Mouse (Mus musculus): ENCODE measurements at regions not wholly inside any gene's neighbourhood (a gene's known extent, or its start where the extent isn't known, plus 50 kb on each side); places are given as distances from the start of the nearest gene placed in this dataset.

DNA sequence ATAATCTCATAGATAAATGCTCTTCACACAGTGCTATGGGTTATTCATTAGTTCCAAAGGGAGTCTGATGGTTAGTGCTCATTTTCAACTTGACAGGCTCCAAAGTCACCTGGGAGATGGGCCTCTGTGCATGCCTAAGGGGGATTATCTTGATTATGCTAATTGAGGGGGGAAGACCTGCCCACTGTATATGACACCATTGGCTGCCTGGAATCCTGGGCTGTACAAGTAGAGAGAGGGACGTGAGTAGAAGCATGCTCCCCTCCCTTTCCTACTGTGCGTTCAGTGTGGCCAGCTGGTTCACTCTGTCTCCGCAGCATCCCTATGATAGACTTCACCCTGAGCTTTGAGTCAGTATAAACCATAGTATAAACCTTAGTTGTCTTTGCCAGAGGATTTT lies 300.8 kb downstream of the Gpat3 start:
- in situ Hi-C loops (cut with MboI, MseI): no loop called here

GRCm38 (mm10) chr5:101124941-101125453 lies 279.5 kb downstream of the Gpat3 start:
- in situ Hi-C loops (cut with MboI, MseI): no loop called here

DNA sequence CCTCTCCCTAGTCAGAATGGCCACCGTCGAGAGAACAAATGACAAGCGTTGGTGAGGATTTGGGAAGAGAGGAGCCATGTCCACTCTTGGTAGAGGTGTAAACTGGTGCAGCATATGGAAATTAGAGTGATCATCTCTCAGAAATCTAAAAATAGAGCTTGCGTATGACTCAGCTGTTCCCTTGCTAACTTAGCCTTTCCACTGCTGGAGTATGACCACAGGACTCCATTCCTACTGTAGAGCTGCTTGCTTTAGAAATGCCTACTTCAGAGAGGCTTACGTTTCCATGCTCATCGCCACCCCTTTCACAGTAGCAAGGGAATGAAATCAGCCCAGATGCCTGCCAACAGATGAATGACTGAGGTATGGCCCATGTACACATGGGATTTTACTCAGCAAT lies 277.4 kb downstream of the Gpat3 start:
- in situ Hi-C loops (cut with MboI, MseI): no loop called here

- in situ Hi-C loops (cut with MboI, MseI): no loop called here
These were observed 275.1 kb downstream of the Gpat3 start for GRCm38 (mm10) chr5:101120509-101121201.

DNA sequence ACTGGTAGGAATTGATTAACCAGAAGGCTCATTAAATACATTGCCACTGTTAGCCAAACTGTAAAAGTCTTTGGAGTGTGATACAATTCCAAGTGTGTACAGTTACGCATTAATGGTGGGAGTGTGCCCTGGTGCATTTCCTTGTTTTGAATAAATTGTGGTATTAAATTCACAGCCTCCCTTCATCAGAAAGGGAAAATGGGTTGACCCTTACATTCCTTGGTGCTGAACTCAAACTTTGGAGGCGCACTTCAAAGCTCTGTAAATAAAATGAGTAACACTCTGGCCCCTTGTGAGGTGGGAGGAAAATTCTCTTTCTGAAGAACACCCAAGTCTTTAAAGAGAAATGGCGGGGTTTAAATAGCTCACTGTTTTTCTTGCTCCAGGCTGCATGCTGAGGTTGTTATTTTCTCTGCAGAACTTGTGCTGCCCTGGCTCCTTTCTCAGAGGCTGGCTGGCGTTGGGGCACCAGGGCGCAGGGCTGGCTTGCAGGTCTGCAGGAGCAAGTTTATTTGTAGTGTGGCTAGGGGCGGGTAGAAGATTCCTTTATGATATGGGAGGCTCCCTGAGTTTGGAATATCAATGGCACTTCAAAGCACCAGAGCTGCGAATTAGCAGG lies 266.7 kb downstream of the Gpat3 start:
- in situ Hi-C loops (cut with MboI, MseI): no loop called here

DNA sequence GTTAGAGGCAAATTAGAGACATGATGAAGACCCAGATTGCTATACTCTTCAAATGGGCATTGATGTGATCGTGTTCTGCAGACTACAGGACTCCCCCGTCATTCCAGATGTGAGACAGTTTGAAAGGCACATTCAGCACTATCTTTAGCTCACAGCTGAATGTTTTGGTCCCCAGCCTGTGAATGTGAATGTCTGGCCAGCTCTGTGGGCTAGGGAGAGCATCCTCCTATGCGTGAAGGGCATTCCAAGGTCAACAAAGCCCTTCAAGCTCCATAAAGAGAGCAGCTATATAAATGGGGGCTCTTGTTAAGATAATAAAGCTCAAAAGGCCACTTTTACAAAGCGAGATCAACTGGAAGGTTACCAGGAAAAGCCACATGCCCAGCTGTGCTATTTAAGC lies 266.1 kb downstream of the Gpat3 start:
- in situ Hi-C loops (cut with MboI, MseI): no loop called here

GRCm38 (mm10) chr5:101100975-101101699 lies 255.6 kb downstream of the Gpat3 start:
- in situ Hi-C loops (cut with MboI, MseI): no loop called here

DNA sequence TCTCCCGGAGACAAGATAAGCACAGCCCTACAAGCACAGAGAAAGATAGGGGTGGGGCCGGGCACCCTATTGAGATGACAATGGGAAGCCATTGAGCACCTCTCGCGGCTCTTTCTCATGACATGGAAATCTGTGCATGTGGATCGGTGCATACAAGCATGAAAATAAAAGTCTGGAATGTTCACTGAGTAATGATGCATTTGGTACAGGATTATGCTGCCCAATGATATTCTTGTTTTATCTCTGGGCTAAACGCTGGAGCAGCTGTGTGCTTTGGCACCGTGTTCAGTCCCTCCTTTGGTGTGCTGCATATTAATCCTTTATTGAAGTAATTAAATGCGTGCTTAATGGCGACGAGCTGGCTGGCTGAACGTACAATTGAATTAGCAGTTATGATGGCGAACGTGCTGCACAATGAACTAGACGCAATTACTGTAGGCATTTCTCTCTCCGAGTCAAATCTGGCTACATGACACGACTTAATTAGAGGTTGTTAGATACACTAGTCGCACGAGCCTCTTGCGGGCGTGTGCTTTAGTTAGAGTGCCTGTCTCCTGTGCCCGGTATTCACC lies 245.6 kb downstream of the Gpat3 start:
- in situ Hi-C loops (cut with MboI, MseI): no loop called here

DNA sequence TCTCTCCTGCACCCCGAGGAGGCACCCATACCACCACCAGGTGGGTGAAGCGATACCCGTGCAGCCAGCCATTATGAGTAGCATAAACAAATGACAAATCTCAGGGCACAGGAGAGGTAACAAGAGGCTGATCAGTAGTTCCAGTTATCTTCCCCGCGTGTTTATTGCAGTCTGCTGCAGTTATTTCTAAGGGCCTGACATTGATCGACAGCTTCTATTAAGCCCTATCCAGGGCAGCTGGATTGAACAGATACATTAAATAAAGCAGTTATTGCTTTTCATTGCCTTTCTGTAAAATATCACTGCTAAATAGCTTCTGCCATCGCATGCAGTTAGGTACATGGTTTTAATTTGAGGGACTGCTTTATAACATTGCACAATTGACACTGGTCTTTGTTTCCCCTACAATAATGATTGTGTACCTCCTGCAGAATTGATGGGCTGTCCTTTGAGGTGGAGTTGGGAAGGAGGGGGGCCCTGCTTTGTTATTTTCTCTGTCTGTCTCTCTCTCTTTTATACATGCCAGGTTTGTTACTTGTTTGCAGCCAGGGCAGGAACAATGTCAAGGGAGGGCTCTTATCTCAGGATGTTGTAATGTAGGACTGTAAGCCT lies 245.0 kb downstream of the Gpat3 start:
- in situ Hi-C loops (cut with MboI, MseI): no loop called here

DNA sequence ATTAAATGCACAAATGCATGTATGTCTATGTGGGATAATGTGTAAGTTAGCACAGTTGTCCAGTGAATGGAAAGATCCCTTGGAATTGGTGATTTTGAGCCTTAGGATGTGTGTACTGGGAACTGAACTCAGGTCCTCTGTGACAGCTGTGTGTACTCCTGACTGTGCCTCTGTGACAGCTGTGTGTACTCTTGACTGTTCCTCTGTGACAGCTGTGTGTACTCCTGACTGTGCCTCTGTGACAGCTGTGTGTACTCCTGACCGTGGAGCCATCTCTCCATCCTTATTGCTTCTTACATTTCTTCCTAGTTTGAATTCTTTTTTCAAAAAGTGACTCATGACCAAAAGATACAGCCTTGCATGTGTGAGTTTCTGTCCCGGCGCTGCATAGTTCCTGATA lies 239.7 kb downstream of the Gpat3 start:
- in situ Hi-C loops (cut with MboI, MseI): no loop called here

- in situ Hi-C loops (cut with MboI, MseI): no loop called here
These were observed 237.1 kb downstream of the Gpat3 start for GRCm38 (mm10) chr5:101082611-101083010.

- in situ Hi-C loops (cut with MboI, MseI): no loop called here
These were observed 218.8 kb downstream of the Gpat3 start for GRCm38 (mm10) chr5:101064308-101064707.

GRCm38 (mm10) chr5:101063254-101063653 lies 217.7 kb downstream of the Gpat3 start:
- in situ Hi-C loops (cut with MboI, MseI): no loop called here

- in situ Hi-C loops (cut with MboI, MseI): no loop called here
These were observed 206.1 kb downstream of the Gpat3 start for GRCm38 (mm10) chr5:101051591-101051990.

DNA sequence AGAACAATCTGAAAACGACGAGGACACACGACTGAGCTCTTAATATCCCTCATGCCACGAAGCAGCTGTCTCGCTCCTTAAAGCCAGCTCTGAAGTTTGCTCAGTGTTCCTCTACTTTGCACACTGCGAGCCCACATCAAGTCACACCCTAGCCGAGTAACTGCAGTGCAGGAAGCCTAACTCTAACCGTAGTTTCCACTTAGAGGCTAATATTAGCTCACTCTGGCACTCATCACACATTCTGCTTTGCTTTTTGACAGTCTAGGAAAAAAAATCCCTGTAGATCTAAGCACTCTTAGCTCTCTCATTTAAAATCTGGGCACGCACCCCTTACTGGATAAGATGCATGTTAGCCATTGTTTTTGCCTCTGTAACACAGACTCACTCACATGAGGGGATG lies 195.0 kb downstream of the Gpat3 start:
- in situ Hi-C loops (cut with MboI, MseI): no loop called here

- in situ Hi-C loops (cut with MboI, MseI): no loop called here
These were observed 187.5 kb downstream of the Gpat3 start for GRCm38 (mm10) chr5:101032968-101033367.

DNA sequence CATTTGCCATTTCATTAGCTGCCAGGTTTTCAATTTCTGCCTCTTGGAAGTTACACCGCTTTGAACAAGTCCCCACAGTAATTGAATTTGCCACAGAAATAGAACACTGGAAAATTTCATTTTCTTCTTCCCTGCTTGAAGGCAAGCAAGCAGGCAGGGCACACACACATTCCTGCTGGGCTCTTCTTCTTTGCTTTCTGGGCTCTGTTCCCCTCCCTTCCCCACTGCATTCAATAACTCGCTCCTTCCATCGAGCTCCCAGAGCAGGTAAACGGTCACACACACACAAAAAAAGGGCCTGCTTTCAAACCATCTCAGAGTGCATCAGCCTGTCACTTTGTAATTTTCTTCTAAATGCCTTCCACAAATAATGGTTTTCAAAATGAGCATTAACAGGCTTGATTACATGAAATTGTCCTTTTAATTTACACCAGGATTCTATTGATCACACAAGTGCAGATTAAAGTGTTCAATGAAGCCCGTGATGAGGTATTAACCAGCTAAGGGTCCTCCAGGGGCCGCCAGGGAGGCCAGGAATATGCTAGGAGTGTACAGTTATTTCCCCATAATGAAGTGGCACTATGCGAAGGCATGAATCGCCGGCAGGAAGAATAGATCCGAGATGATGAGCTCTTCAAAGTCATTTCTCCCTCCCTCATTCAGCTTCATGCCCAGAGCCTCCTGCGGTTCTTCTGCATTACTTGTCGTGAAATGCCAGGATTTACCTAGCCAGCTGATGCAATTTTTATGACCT lies 186.8 kb downstream of the Gpat3 start:
- in situ Hi-C loops (cut with MboI, MseI): no loop called here

GRCm38 (mm10) chr5:101024796-101025195 lies 179.3 kb downstream of the Gpat3 start:
- in situ Hi-C loops (cut with MboI, MseI): no loop called here

DNA sequence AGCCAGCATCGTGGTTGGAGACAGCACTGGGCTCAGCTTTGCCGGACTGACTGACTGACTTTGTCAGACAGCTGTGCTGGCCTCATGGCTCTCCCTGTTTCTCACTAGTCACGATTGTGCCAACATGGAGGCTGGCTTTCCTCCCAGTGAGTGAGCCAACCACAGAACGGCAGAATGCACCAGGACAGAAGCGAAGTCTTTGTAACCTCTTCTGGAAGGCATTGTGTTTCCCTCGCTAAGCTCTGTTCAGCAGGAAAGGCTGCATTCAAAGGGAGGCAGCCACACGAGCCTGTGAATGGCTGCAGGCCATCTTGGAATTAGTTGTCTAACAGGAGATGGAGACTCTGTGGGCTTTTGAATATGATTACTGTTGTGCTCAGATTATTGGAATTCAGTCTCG lies 178.3 kb downstream of the Gpat3 start:
- in situ Hi-C loops (cut with MboI, MseI): no loop called here

DNA sequence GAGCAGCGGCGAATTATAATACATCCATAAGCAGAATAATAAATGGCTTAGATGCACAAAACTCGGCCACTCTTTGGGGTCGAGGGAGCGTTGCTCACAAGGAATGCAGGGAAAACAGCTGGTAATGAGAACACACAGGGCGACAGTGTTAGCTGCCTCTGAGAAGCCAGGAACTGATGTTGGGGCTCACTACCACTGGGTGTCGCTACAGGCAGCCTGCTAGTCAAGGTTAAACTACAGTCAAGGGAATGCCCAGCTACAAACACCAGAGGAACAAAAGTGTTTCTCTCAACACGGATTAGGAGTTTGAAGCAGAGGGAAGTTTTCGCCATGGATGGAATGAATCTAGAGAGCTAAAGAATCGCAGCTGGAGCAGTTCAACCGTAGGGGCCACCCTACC lies 175.3 kb downstream of the Gpat3 start:
- in situ Hi-C loops (cut with MboI, MseI): no loop called here

GRCm38 (mm10) chr5:101013844-101014243 lies 168.3 kb downstream of the Gpat3 start:
- in situ Hi-C loops (cut with MboI, MseI): loop anchor here (10.0 kb wide), 1 partner anchor 651 kb away; the partner anchor contains the start of gene Nkx6-1

All from regulatory T cell (primary cell).